Mouse (Mus musculus): ENCODE data around the gene Bach2. TPM values are rescaled to one million over a fixed set of nuclear protein-coding genes. Genes with fewer than 3 reads are reported as not detected.
A peak's percentile ranks its signal among the peaks of the same experiment; 100 is the strongest.

Bach2 gene
- total and polyA plus RNA-seq, 2 experiments from 2014 or later, result 13.9 to 14.7 TPM

DNA sequence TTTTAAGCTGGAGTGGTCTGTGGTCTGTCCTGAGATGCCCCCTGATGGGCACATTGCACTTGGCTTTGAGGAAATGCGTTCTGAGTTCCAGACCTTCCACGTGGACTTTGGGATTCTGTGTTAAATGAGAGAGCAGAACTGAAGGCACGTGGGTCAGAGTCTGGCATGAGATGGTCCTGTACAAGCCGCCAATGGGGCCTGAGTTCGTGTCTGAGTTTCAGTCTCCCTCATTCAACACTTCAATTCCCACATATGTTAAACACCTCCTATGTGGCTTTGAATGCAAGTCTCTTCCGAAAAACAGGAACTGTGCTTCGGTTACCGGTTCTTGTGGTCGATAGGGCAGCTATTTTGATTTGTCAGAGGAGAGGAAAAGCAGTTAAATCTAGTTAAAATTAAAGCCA lies 10.4 kb downstream of the Bach2 start:
- no peaks in the 10 kb centered on the region for H3K36me3 ChIP-seq (ENCODE audit: insufficient read depth, low read length)
- no peak for TF ChIP-seq CTCF (IDR thresholded peaks at IDR 0.05; ENCODE audit: low read depth)
- H3K9me3 ChIP-seq (ENCODE audit: low read length), result no peaks in the 10 kb centered on the region
- DNase-seq (ENCODE audit: low spot score), result no peak
- WGBS, result 54% methylated on average over 9 of the region's 9 CpGs
- H3K4me1 ChIP-seq (ENCODE audit: insufficient read depth, low read length), result peaks cover 24% of the 10 kb centered on the region
- no peak overlapping the region for H3K9ac ChIP-seq (replicated peaks; ENCODE audit: low read length)
- no peak overlapping the region for H3K4me3 ChIP-seq (ENCODE audit: low read length)
- no peak overlapping the region for H3K27ac ChIP-seq
- no peak for ATAC-seq
- no peak overlapping the region for H3K4me2 ChIP-seq (ENCODE audit: low read depth, low read length)
- H3K27me3 ChIP-seq (ENCODE audit: insufficient read depth, low read length), result no peaks in the 10 kb centered on the region

DNA sequence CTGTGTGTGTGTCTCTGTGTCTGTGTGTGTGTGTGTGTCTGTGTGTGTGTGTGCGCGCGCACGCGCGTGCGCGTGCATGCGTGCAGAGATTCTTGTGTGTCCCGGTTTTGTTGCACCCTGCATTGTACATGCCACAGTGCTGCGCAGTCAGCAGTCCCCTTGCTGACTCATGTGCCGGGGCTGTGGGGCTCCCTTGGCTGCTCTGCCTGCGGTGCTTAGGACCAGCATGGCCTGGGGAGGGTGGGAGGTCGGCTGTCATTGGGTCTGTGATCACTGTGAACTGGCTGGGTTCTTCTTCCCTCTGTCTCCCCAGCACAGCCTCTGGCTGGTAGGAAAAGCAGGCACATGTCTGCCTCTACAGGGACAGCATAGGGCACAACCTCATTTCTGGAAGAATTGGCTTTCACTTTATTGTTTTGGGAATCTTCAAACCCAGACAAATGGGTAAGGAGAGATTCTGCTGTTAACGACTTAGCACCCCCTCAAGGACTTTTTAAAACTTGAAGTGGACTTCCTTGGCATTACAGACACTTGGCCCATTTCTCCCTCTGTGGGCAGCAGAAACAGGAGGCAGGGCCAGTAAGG lies 11.2 kb downstream of the Bach2 start:
- no peak; the same call in 1 of the 2 replicates for TF ChIP-seq CTCF (IDR thresholded peaks at IDR 0.05; ENCODE audit: low read depth)
- Histone ChIP-seq H3K4me1 (ENCODE audit: insufficient read depth, low read length) (peaks cover 20% of the 10 kb centered on the region), H3K36me3 (ENCODE audit: insufficient read depth, low read length) (no peaks in the 10 kb centered on the region), H3K4me2 (ENCODE audit: low read depth, low read length) (peak overlapping the region; percentile 55), H3K9ac (replicated peaks; ENCODE audit: low read length) (peak overlapping the region; percentile 22; the same call in 1 of the 2 replicates), H3K27me3 (ENCODE audit: insufficient read depth, low read length) (no peaks in the 10 kb centered on the region), H3K27ac (peak overlapping the region; percentile 71), H3K4me3 (ENCODE audit: low read length) (0 out of 2 replicates have a peak overlapping the region, but pooled peaks have one; percentile 16), H3K9me3 (ENCODE audit: low read length) (no peaks in the 10 kb centered on the region)
- DNase-seq (ENCODE audit: low spot score), result peak; percentile 20
- ATAC-seq, result peak; percentile 59
- 53% methylated on average over 15 of the region's 15 CpGs for WGBS

DNA sequence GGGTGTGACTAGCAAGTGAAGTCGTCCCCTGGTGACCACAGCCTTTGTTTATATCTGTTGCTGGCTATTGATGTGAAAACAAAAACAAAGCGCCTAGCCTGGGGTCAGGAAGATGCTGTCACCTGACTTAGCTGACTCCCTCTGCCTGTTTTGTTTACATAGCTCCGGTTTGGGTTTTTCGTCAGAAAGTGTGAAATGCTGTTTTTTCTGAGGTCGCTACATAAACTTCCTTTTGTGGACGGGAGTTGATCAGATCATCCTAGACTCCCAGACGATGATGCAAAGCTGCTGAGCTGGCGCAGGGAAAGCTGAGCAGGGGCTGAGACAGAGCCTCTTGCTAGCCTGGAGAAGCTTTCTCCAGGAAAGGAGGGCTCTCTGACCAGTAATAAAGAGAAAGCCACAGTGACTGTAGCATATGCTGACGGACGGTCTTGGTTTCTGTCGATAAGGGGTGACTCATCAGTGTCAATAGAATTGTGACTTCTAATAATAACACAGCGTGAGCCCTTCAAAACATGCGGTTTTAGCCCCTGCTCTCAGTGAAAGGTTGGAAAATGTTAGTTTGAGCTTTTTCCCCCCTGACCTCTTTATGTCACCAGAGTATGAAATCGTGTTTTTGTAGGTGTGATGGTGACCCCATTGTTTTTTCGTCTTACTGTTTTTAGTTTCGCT lies 11.9 kb downstream of the Bach2 start:
- peaks cover 20% of the 10 kb centered on the region for H3K4me1 ChIP-seq (ENCODE audit: insufficient read depth, low read length)
- peak overlapping the region; percentile 71 for H3K27ac ChIP-seq
- 6% methylated on average over 16 of the region's 16 CpGs for WGBS
- H3K4me3 ChIP-seq (ENCODE audit: low read length), result peak overlapping the region; percentile 16; the same call in 1 of the 2 replicates
- TF ChIP-seq CTCF (IDR thresholded peaks at IDR 0.05; ENCODE audit: low read depth), result no peak
- DNase-seq (ENCODE audit: low spot score) (peak; percentile 63), ATAC-seq (peak; percentile 13; the same call in 1 of the 2 replicates)
- H3K9me3 ChIP-seq (ENCODE audit: low read length), result no peaks in the 10 kb centered on the region
- H3K36me3 ChIP-seq (ENCODE audit: insufficient read depth, low read length), result no peaks in the 10 kb centered on the region
- peak overlapping the region; percentile 55 for H3K4me2 ChIP-seq (ENCODE audit: low read depth, low read length)
- H3K9ac ChIP-seq (replicated peaks; ENCODE audit: low read length), result peak overlapping the region; percentile 22
- no peaks in the 10 kb centered on the region for H3K27me3 ChIP-seq (ENCODE audit: insufficient read depth, low read length)

DNA sequence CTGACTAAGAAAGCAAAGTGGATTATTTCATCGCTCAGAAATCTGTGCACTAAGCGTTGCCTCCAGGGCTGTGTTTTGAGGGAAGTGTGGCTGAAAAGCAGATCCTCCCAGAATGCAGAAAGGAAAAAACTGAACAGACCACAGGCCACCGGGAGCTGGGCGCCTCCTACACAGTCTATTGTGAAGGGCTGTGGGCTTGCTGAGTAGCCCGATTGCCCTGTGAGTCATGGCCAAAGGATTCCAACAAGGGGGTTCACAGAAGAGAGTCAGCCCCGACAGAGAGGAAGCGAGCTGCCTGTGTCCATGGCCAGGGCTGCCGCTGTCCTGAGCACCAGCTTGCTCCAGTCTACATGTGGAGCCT lies 12.4 kb downstream of the Bach2 start:
- no peaks in the 10 kb centered on the region for H3K36me3 ChIP-seq (ENCODE audit: insufficient read depth, low read length)
- no peaks in the 10 kb centered on the region for H3K9me3 ChIP-seq (ENCODE audit: low read length)
- peaks cover 20% of the 10 kb centered on the region for H3K4me1 ChIP-seq (ENCODE audit: insufficient read depth, low read length)
- TF ChIP-seq CTCF (IDR thresholded peaks at IDR 0.05; ENCODE audit: low read depth), result no peak
- no peaks in the 10 kb centered on the region for H3K27me3 ChIP-seq (ENCODE audit: insufficient read depth, low read length)
- H3K9ac ChIP-seq (replicated peaks; ENCODE audit: low read length), result peak overlapping the region; percentile 22; the same call in 1 of the 2 replicates
- H3K27ac ChIP-seq, result peak overlapping the region; percentile 71
- peak overlapping the region; percentile 16; the same call in 1 of the 2 replicates for H3K4me3 ChIP-seq (ENCODE audit: low read length)
- peak; percentile 65 for DNase-seq (ENCODE audit: low spot score)
- peak overlapping the region; percentile 55 for H3K4me2 ChIP-seq (ENCODE audit: low read depth, low read length)
- ATAC-seq, result peak; percentile 82
- 8% methylated on average over 8 of the region's 8 CpGs for WGBS

DNA sequence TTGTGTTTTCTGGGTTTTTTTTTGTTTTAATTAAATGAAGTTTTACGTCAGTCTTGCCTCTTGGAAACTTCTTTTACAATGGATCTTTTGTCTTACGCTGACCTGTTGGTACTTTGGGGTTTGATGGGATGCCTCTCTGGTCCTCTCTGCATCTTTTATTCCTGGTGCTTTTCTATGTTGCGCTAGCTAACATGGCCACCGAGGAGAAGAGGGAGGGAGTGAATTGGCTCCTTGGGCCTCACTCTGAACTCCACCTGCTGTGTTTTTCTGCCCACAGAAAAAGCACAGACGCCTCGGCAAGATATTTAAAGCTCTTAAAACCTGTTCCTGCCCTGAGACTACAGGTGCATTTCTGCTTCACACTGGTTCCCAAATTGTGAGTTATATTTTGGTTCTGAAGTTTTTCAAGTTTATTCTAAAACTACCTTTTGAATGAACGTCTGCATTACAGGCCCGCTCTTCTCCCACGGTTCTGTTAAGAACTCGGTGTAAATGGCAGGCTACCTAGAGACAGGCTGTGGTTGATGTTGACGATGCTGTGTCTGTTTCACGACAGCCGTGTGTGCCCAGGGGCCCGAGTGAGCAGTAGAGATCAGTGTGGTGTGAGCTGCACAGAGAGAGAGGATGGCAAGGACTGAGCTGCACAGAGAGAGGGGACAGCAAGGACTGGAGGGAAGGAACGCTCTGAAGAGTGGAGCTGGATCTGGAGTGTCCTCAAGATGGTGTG lies 13.5 kb downstream of the Bach2 start:
- Histone ChIP-seq H3K27me3 (ENCODE audit: insufficient read depth, low read length) (no peaks in the 10 kb centered on the region), H3K9ac (replicated peaks; ENCODE audit: low read length) (no peak overlapping the region), H3K4me2 (ENCODE audit: low read depth, low read length) (no peak overlapping the region), H3K36me3 (ENCODE audit: insufficient read depth, low read length) (no peaks in the 10 kb centered on the region), H3K4me3 (ENCODE audit: low read length) (no peak overlapping the region), H3K4me1 (ENCODE audit: insufficient read depth, low read length) (peaks cover 20% of the 10 kb centered on the region), H3K27ac (no peak overlapping the region), H3K9me3 (ENCODE audit: low read length) (no peaks in the 10 kb centered on the region)
- ATAC-seq (no peak), DNase-seq (ENCODE audit: low spot score) (no peak)
- 38% methylated on average over 15 of the region's 15 CpGs for WGBS
- no peak for TF ChIP-seq CTCF (IDR thresholded peaks at IDR 0.05; ENCODE audit: low read depth)

DNA sequence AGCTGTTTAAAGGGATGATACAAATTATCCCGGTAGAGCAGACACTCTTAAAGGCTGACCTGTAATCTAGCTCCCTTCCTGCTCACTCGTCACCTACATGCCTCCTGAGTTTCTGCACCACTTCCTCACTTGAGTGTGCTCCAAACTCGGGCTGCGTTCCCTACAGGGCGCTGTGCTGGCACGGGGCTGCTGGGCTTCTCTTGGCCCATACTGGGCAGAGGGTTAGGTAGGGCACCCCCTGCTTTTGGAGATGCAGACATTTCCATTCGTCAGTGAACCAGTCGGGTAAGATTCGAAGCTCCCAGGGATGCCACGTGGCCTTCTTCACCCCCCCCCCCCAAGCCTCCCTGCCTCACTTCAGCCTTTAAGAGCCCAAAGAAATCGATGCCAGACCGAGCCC lies 19.1 kb downstream of the Bach2 start:
- Histone ChIP-seq H3K4me3 (ENCODE audit: low read length) (no peak overlapping the region), H3K27ac (no peak overlapping the region), H3K4me2 (ENCODE audit: low read depth, low read length) (no peak overlapping the region), H3K36me3 (ENCODE audit: insufficient read depth, low read length) (no peaks in the 10 kb centered on the region), H3K4me1 (ENCODE audit: insufficient read depth, low read length) (no peaks in the 10 kb centered on the region), H3K27me3 (ENCODE audit: insufficient read depth, low read length) (no peaks in the 10 kb centered on the region), H3K9ac (replicated peaks; ENCODE audit: low read length) (no peak overlapping the region), H3K9me3 (ENCODE audit: low read length) (no peaks in the 10 kb centered on the region)
- ATAC-seq (no peak), DNase-seq (ENCODE audit: low spot score) (no peak)
- WGBS, result 72% methylated on average over 12 of the region's 12 CpGs
- TF ChIP-seq CTCF (IDR thresholded peaks at IDR 0.05; ENCODE audit: low read depth), result no peak
